In the genomic region with DNA sequence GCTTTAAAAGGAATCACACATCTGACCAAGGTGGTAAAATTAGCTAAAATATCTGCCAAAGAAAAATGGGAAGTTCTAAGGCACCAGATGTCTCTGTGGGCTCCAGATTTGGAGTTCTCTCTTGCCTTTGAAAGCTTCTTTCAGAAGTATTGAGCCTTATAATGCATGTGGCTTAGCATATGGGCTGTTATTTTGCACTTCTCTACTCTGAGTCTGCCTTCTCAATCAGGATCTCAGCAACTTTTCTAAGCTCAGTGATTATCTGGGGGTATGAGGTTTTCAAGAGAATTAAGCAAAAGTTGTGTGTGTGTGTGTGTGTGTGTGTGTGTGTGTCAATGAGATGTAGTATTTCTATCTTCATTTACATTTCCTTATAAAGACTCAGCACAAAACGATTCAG, we compare ENCODE assay signal across 26 mouse cellular contexts.
DNase-seq lines count a peak whose midpoint lies in the region; ATAC-seq lines count a peak whose summit lies in the region.
"Had no signal": no experiment of that assay in that cellular context is flagged by ENCODE, and none has a peak within 500 bp of the region (broad histone marks: within the 10 kb centered on the region; RNA-seq: fewer than 3 reads in every experiment).

No protein-coding gene starts in this region.

- no peaks in the 10 kb centered on the region for H3K36me3 ChIP-seq in midbrain, embryonic 11.5 days (ENCODE audit: control insufficient read depth, insufficient read depth, low read length)
- no peaks in the 10 kb centered on the region for H3K36me3 ChIP-seq in neural tube, embryonic 15.5 days
- H3K36me3 ChIP-seq: embryonic facial prominence, embryonic 13.5 days; forebrain, embryonic 10.5 days; heart, embryonic 13.5 days; kidney, embryonic 15.5 days had no signal

- no peaks in the 10 kb centered on the region for H3K4me1 ChIP-seq in midbrain, embryonic 11.5 days (ENCODE audit: control insufficient read depth, insufficient read depth, low read length)
- H3K4me1 ChIP-seq in neural tube, embryonic 15.5 days, result no peaks in the 10 kb centered on the region
- H3K4me1 ChIP-seq: heart, embryonic 13.5 days; kidney, embryonic 15.5 days had no signal

- H3K27me3 ChIP-seq in midbrain, embryonic 11.5 days (ENCODE audit: control insufficient read depth, insufficient read depth, low read length), result no peaks in the 10 kb centered on the region
- H3K27me3 ChIP-seq in neural tube, embryonic 15.5 days (replicated peaks), result no peaks in the 10 kb centered on the region
- H3K27me3 ChIP-seq: embryonic facial prominence, embryonic 13.5 days; heart, embryonic 13.5 days; kidney, embryonic 15.5 days; Patski had no signal

- no peaks in the 10 kb centered on the region for H3K9me3 ChIP-seq in midbrain, embryonic 11.5 days (ENCODE audit: control insufficient read depth, low read length)
- no peaks in the 10 kb centered on the region for H3K9me3 ChIP-seq in neural tube, embryonic 15.5 days (replicated peaks)
- H3K9me3 ChIP-seq: embryonic facial prominence, embryonic 13.5 days; forebrain, embryonic 10.5 days; heart, embryonic 13.5 days; kidney, embryonic 15.5 days had no signal

- no peak overlapping the region for H3K4me2 ChIP-seq in midbrain, embryonic 11.5 days
- H3K4me2 ChIP-seq in neural tube, embryonic 15.5 days, result no peak overlapping the region
- H3K4me2 ChIP-seq: embryonic facial prominence, embryonic 13.5 days; heart, embryonic 13.5 days; hindbrain, embryonic 14.5 days; kidney, embryonic 15.5 days had no signal

- no peak overlapping the region for H3K4me3 ChIP-seq in midbrain, embryonic 11.5 days (ENCODE audit: low read depth, low read length)
- no peak overlapping the region for H3K4me3 ChIP-seq in neural tube, embryonic 15.5 days (replicated peaks)
- H3K4me3 ChIP-seq: embryonic facial prominence, embryonic 13.5 days; forebrain, embryonic 10.5 days; heart, embryonic 13.5 days; kidney, embryonic 15.5 days had no signal

- no peak for ATAC-seq in midbrain, embryonic 11.5 days (ENCODE audit: low FRiP score)
- ATAC-seq in neural tube, embryonic 15.5 days (ENCODE audit: low FRiP score), result no peak
- ATAC-seq: midbrain, embryonic 16.5 days; Patski had no signal

- DNase-seq in layer of hippocampus, adult 11-12 months (ENCODE audit: low spot score), result peak; percentile 20
- no peak for DNase-seq in layer of hippocampus, postnatal 36 days
- peak; percentile 60 for DNase-seq in right cerebral cortex, adult 18-20 months
- DNase-seq in right cerebral cortex, postnatal 25 days, result no peak
- peak; percentile 46 to 56 for DNase-seq in left cerebral cortex, adult 9 months (ENCODE audit: low spot score in 2 of 2)
- DNase-seq in right cerebral cortex, postnatal 36 days (ENCODE audit: low spot score in 2 of 2), result peak; percentile 22 to 50
- DNase-seq in midbrain, embryonic 11.5 days (ENCODE audit: low spot score, missing footprints), result no peak
- DNase-seq: adrenal gland, postnatal 10 days; cerebellum, adult 11 months; cerebellum, adult 9-10 months; heart, postnatal 10 days; kidney, adult 11 months; kidney, postnatal 25 days; liver; lung, adult 2 months; lung, postnatal 10 days; thymus, postnatal 4 days had no signal

- H3K27ac ChIP-seq in midbrain, embryonic 11.5 days (ENCODE audit: low read depth, low read length), result no peak overlapping the region
- H3K27ac ChIP-seq in neural tube, embryonic 15.5 days (replicated peaks), result no peak overlapping the region
- H3K27ac ChIP-seq: embryonic facial prominence, embryonic 13.5 days; forebrain, embryonic 10.5 days; heart, embryonic 13.5 days; hindbrain, embryonic 14.5 days; kidney, embryonic 15.5 days; liver, embryonic 14.5 days had no signal

- no peak overlapping the region for H3K9ac ChIP-seq in midbrain, embryonic 11.5 days (ENCODE audit: low read length)
- H3K9ac ChIP-seq in neural tube, embryonic 15.5 days (replicated peaks), result no peak overlapping the region
- H3K9ac ChIP-seq: embryonic facial prominence, embryonic 13.5 days; heart, embryonic 13.5 days; hindbrain, embryonic 14.5 days; kidney, embryonic 15.5 days; liver, embryonic 14.5 days had no signal

- 74% methylated on average over 1 of the region's 1 CpGs for WGBS in midbrain, embryonic 11.5 days
- WGBS in neural tube, embryonic 15.5 days, result 81% methylated on average over 1 of the region's 1 CpGs

Comparison
In these comparisons a context has a peak if more than half of its experiments do, and no peak if none do; other contexts are left out.
1. DNase-seq: peak in layer of hippocampus, adult 11-12 months (single experiment), right cerebral cortex, adult 18-20 months (single experiment), left cerebral cortex, adult 9 months (2 of 2) and right cerebral cortex, postnatal 36 days (2 of 2); none in layer of hippocampus, postnatal 36 days (0 of 2), right cerebral cortex, postnatal 25 days (single experiment) and midbrain, embryonic 11.5 days (single experiment).